Mouse (Mus musculus): ENCODE measurements around the gene Ugt8a. TPM values are rescaled to one million over a fixed set of nuclear protein-coding genes. Genes with fewer than 3 reads are reported as not detected.

The Ugt8a gene
- polyA plus RNA-seq, 1 experiment: not detected

DNA sequence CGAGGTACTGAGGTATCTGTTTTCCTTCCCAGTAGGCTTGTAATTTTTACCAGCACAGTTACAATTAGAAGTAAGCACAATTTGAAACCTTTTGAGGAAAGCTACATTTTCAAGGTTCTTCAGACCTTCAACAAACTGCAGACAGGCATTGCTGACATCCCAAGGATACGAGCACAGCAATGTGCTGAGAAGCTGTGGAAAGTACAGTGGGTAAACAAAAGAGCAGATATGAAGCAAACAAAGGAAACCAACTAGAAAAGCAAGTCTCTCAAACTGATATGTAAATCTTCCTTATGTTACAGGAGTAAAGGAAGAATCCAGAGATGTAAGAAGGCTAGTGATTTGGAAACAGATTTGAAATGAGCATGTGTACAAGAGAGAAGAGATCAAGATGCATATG lies 54.0 kb downstream of the Ugt8a start:
- H3K79me2 ChIP-seq (ENCODE audit: control insufficient read depth, insufficient read depth): no peaks in the 10 kb centered on the region
- no peak overlapping the region for H3K4me3 ChIP-seq
- no peaks in the 10 kb centered on the region for H3K36me3 ChIP-seq (ENCODE audit: control insufficient read depth, insufficient read depth)
- H3ac ChIP-seq (ENCODE audit: control insufficient read depth, insufficient read length): no peak overlapping the region
- peak overlapping the region; percentile 1 for H3K4me2 ChIP-seq (ENCODE audit: low read depth)
- TF ChIP-seq POLR2A (IDR thresholded peaks at IDR 0.05; ENCODE audit: insufficient read length, low read depth): no peak
- TF ChIP-seq MYOD1 (IDR thresholded peaks at IDR 0.05; ENCODE audit: control insufficient read depth in 1 of 3, insufficient read length in 2 of 3, low read depth in 2 of 3): no peak
- no peak for TF ChIP-seq REST (IDR thresholded peaks at IDR 0.05; ENCODE audit: insufficient read depth, insufficient read length)
- no peaks in the 10 kb centered on the region for H3K27me3 ChIP-seq (ENCODE audit: control insufficient read depth, insufficient read depth, insufficient read length)

DNA sequence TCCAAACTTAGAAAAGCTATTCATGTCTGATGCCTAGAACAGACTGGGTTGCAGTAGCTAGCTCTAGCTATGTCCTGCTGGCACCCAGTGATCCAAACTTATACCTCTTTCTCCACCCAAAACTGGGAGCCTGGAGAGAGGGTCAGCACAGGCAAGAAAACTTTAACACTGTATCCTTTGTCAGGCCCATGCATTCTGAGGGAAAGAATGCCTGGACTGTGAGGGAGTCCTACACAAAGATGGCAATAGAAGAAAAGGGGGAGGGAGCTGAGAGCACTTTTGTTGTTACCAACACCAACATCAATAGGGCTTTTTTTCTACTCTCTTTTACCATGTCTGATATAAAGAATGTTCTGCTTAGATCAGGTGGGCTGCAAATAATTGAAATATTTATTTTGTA lies 55.4 kb downstream of the Ugt8a start:
- Histone ChIP-seq H3K79me2 (ENCODE audit: control insufficient read depth, insufficient read depth) (no peaks in the 10 kb centered on the region), H3K4me2 (ENCODE audit: low read depth) (no peak overlapping the region), H3ac (ENCODE audit: control insufficient read depth, insufficient read length) (no peak overlapping the region), H3K27me3 (ENCODE audit: control insufficient read depth, insufficient read depth, insufficient read length) (no peaks in the 10 kb centered on the region), H3K4me3 (no peak overlapping the region), H3K36me3 (ENCODE audit: control insufficient read depth, insufficient read depth) (no peaks in the 10 kb centered on the region)
- no peak for TF ChIP-seq CEBPB (IDR thresholded peaks at IDR 0.05; ENCODE audit: insufficient read depth, poor library complexity, severe bottlenecking)
- no peak for TF ChIP-seq E2F4 (IDR thresholded peaks at IDR 0.05; ENCODE audit: insufficient read depth)
- no peak for TF ChIP-seq USF1 (IDR thresholded peaks at IDR 0.05; ENCODE audit: low read depth)
- TF ChIP-seq MYOG (IDR thresholded peaks at IDR 0.05; ENCODE audit: control insufficient read depth in 1 of 3, insufficient read depth in 1 of 3, insufficient read length in 2 of 3, low read depth in 2 of 3): no peak
- TF ChIP-seq MYOD1 (IDR thresholded peaks at IDR 0.05; ENCODE audit: control insufficient read depth in 1 of 3, insufficient read length in 2 of 3, low read depth in 2 of 3): no peak
- TF ChIP-seq SRF (IDR thresholded peaks at IDR 0.05; ENCODE audit: control insufficient read depth, insufficient read length, low read depth): no peak
- TF ChIP-seq MAX (IDR thresholded peaks at IDR 0.05; ENCODE audit: low read depth): no peak
- no peak for TF ChIP-seq POLR2A (IDR thresholded peaks at IDR 0.05; ENCODE audit: insufficient read length, low read depth)
- TF ChIP-seq TCF3 (IDR thresholded peaks at IDR 0.05; ENCODE audit: insufficient read length, low read depth): no peak
- no peak for TF ChIP-seq POLR2AphosphoS2 (IDR thresholded peaks at IDR 0.05; ENCODE audit: insufficient read length, low read depth)

DNA sequence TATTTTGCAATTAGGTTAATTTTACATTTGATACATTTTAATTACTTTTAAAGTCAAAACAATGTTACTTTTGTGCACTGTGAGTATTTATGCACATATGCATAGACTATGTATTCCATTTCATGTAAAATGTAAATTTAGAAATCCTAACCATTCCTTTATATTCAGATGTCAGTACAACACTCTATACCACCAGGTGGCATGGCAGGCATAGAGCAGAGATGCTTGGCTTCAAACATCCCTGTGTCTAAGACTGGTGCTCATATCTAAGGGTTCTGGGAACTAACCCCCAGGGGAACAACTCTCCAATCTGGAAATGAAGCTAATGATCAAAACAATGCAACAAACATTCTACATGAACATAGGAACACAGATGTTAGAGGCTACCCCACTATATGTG lies 56.6 kb downstream of the Ugt8a start:
- no peak overlapping the region for H3ac ChIP-seq (ENCODE audit: control insufficient read depth, insufficient read length)
- TF ChIP-seq SRF (IDR thresholded peaks at IDR 0.05; ENCODE audit: control insufficient read depth, insufficient read length, low read depth) (no peak), TCF3 (IDR thresholded peaks at IDR 0.05; ENCODE audit: insufficient read length, low read depth) (no peak), REST (IDR thresholded peaks at IDR 0.05; ENCODE audit: insufficient read depth, insufficient read length) (no peak), TCF12 (IDR thresholded peaks at IDR 0.05; ENCODE audit: insufficient read depth, poor library complexity, severe bottlenecking) (no peak), MAX (IDR thresholded peaks at IDR 0.05; ENCODE audit: low read depth) (no peak), E2F4 (IDR thresholded peaks at IDR 0.05; ENCODE audit: insufficient read depth) (no peak), CEBPB (IDR thresholded peaks at IDR 0.05; ENCODE audit: insufficient read depth, poor library complexity, severe bottlenecking) (no peak), POLR2AphosphoS2 (IDR thresholded peaks at IDR 0.05; ENCODE audit: insufficient read length, low read depth) (no peak), MYOG (IDR thresholded peaks at IDR 0.05; ENCODE audit: control insufficient read depth in 1 of 3, insufficient read depth in 1 of 3, insufficient read length in 2 of 3, low read depth in 2 of 3) (no peak), MYOD1 (IDR thresholded peaks at IDR 0.05; ENCODE audit: control insufficient read depth in 1 of 3, insufficient read length in 2 of 3, low read depth in 2 of 3) (no peak), USF1 (IDR thresholded peaks at IDR 0.05; ENCODE audit: low read depth) (no peak), POLR2A (IDR thresholded peaks at IDR 0.05; ENCODE audit: insufficient read length, low read depth) (no peak)
- H3K79me2 ChIP-seq (ENCODE audit: control insufficient read depth, insufficient read depth): no peaks in the 10 kb centered on the region
- H3K4me3 ChIP-seq: no peak overlapping the region
- no peak overlapping the region for H3K4me2 ChIP-seq (ENCODE audit: low read depth)
- H3K27me3 ChIP-seq (ENCODE audit: control insufficient read depth, insufficient read depth, insufficient read length): no peaks in the 10 kb centered on the region
- H3K36me3 ChIP-seq (ENCODE audit: control insufficient read depth, insufficient read depth): no peaks in the 10 kb centered on the region

DNA sequence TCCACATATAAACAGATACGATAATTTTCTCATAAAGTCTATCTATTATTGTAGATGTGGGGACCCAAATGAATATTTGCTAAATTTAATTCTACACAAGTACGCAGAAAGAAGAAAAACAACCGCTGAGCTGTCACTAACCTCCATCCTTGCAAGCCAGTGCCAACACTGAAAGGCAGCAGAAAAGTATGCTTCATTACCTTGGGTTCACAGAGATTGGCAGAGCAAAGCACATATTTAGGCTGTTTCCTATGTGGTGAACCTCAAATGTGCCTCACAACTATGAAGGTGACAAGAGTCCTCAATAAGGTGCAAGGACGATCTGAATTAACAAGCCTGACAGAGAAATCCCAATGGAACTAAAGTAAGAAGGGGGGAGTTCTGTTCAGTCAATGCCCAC lies 64.0 kb downstream of the Ugt8a start:
- H3ac ChIP-seq (ENCODE audit: control insufficient read depth, insufficient read length): no peak overlapping the region
- H3K79me2 ChIP-seq (ENCODE audit: control insufficient read depth, insufficient read depth): no peaks in the 10 kb centered on the region
- no peaks in the 10 kb centered on the region for H3K36me3 ChIP-seq (ENCODE audit: control insufficient read depth, insufficient read depth)
- H3K27me3 ChIP-seq (ENCODE audit: control insufficient read depth, insufficient read depth, insufficient read length): no peaks in the 10 kb centered on the region
- H3K4me3 ChIP-seq: no peak overlapping the region
- H3K4me2 ChIP-seq (ENCODE audit: low read depth): no peak overlapping the region
- TF ChIP-seq USF1 (IDR thresholded peaks at IDR 0.05; ENCODE audit: low read depth): no peak
- TF ChIP-seq SRF (IDR thresholded peaks at IDR 0.05; ENCODE audit: control insufficient read depth, insufficient read length, low read depth): no peak
- TF ChIP-seq MYOD1 (IDR thresholded peaks at IDR 0.05; ENCODE audit: control insufficient read depth in 1 of 3, insufficient read length in 2 of 3, low read depth in 2 of 3): no peak
- TF ChIP-seq REST (IDR thresholded peaks at IDR 0.05; ENCODE audit: insufficient read depth, insufficient read length): no peak
- no peak for TF ChIP-seq E2F4 (IDR thresholded peaks at IDR 0.05; ENCODE audit: insufficient read depth)
- TF ChIP-seq POLR2AphosphoS2 (IDR thresholded peaks at IDR 0.05; ENCODE audit: insufficient read length, low read depth): no peak
- no peak for TF ChIP-seq CEBPB (IDR thresholded peaks at IDR 0.05; ENCODE audit: insufficient read depth, poor library complexity, severe bottlenecking)
- TF ChIP-seq MYOG (IDR thresholded peaks at IDR 0.05; ENCODE audit: control insufficient read depth in 1 of 3, insufficient read depth in 1 of 3, insufficient read length in 2 of 3, low read depth in 2 of 3): no peak
- TF ChIP-seq TCF3 (IDR thresholded peaks at IDR 0.05; ENCODE audit: insufficient read length, low read depth): no peak
- TF ChIP-seq MAX (IDR thresholded peaks at IDR 0.05; ENCODE audit: low read depth): no peak
- no peak for TF ChIP-seq TCF12 (IDR thresholded peaks at IDR 0.05; ENCODE audit: insufficient read depth, poor library complexity, severe bottlenecking)
- no peak for TF ChIP-seq POLR2A (IDR thresholded peaks at IDR 0.05; ENCODE audit: insufficient read length, low read depth)

DNA sequence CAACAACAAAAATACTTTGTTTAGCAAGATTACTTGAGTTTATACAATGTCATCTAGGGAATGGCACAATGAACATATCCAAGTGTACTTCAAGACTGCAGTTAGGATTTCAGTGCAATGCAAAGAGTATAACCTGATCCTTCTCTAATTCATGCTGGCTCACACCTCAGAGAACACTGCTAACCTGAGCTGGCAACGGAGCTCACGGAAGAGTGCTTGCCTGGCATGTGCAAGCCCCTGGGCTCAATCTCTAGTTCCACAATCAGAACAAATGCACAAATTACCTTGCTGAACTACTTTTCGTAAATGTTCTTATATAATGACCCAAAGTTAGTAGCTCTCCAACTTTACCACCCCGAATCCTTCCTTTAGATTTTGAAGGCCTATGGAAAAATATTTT lies 68.5 kb downstream of the Ugt8a start:
- Histone ChIP-seq H3ac (ENCODE audit: control insufficient read depth, insufficient read length) (no peak overlapping the region), H3K79me2 (ENCODE audit: control insufficient read depth, insufficient read depth) (no peaks in the 10 kb centered on the region)
- TF ChIP-seq MAX (IDR thresholded peaks at IDR 0.05; ENCODE audit: low read depth) (no peak), CEBPB (IDR thresholded peaks at IDR 0.05; ENCODE audit: insufficient read depth, poor library complexity, severe bottlenecking) (no peak), MYOD1 (IDR thresholded peaks at IDR 0.05; ENCODE audit: control insufficient read depth in 1 of 3, insufficient read length in 2 of 3, low read depth in 2 of 3) (no peak), POLR2AphosphoS2 (IDR thresholded peaks at IDR 0.05; ENCODE audit: insufficient read length, low read depth) (no peak), USF1 (IDR thresholded peaks at IDR 0.05; ENCODE audit: low read depth) (no peak), E2F4 (IDR thresholded peaks at IDR 0.05; ENCODE audit: insufficient read depth) (no peak), SRF (IDR thresholded peaks at IDR 0.05; ENCODE audit: control insufficient read depth, insufficient read length, low read depth) (no peak), REST (IDR thresholded peaks at IDR 0.05; ENCODE audit: insufficient read depth, insufficient read length) (no peak), TCF3 (IDR thresholded peaks at IDR 0.05; ENCODE audit: insufficient read length, low read depth) (no peak)

More for the DNA sequence above, 68.5 kb downstream of the Ugt8a start:
- Histone ChIP-seq H3K4me3 (no peak overlapping the region), H3K36me3 (ENCODE audit: control insufficient read depth, insufficient read depth) (no peaks in the 10 kb centered on the region), H3K4me2 (ENCODE audit: low read depth) (no peak overlapping the region), H3K27me3 (ENCODE audit: control insufficient read depth, insufficient read depth, insufficient read length) (no peaks in the 10 kb centered on the region)

All from myocyte (in vitro differentiated cells).